In the genomic region with DNA sequence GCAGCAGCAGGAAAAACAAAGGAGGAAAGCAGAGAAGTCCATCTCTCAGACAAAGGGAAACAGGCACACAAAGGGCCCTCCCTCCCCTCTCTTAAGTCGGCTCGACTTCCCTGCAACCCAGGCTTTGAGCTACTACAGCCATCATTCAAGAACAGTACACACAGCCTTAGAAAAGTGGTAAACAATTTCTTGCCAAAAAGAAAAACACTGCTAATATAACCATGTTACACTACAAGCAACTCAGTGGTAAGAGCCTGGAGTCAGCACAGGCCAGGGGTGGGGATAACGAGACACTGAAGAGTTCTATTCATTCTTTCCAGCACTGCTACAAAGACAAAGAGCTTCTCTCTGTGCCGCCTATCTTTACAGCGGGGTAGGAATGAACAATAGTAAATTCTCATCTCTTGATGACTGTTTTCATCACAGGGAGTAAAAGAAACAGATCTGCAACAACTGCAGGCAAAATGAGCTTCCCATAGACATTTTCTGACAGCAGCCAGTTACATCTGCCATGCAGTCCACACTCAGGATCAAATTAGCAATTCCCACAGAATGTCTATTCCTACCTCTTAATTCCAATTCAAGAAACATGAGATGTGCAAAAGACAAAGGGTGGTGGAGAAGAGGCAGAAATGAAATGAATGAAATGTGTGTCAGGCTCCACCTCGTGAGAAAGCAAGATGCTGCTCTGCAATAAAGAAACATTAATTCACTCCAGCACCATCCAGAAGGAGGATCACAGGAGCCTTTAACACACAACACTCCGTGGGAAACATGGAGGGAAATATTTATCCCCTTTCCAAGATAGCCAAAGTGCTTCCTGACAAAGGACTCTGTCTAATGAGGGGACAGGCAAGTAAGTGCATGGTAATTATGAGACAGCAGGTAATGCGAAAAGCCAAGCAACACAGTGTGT, we compare ENCODE assay signal across 12 mouse cellular contexts.
DNase-seq lines count a peak whose midpoint lies in the region; ATAC-seq lines count a peak whose summit lies in the region.
"Had no signal": no experiment of that assay in that cellular context is flagged by ENCODE, and none has a peak within 500 bp of the region (broad histone marks: within the 10 kb centered on the region; RNA-seq: fewer than 3 reads in every experiment).

No protein-coding gene starts in this region.

- H3K4me3 ChIP-seq in forebrain, embryonic 12.5 days (replicated peaks) = no peak overlapping the region
- no peak overlapping the region for H3K4me3 ChIP-seq in midbrain, embryonic 11.5 days (ENCODE audit: low read depth, low read length)
- H3K4me3 ChIP-seq: embryonic facial prominence, embryonic 13.5 days; limb, embryonic 15.5 days had no signal

- H3K27me3 ChIP-seq in forebrain, embryonic 12.5 days = no peaks in the 10 kb centered on the region
- no peaks in the 10 kb centered on the region for H3K27me3 ChIP-seq in midbrain, embryonic 11.5 days (ENCODE audit: control insufficient read depth, insufficient read depth, low read length)
- H3K27me3 ChIP-seq: embryonic facial prominence, embryonic 13.5 days; limb, embryonic 15.5 days had no signal

- no peak overlapping the region for H3K9ac ChIP-seq in forebrain, embryonic 12.5 days
- H3K9ac ChIP-seq in midbrain, embryonic 11.5 days (ENCODE audit: low read length) = peak overlapping the region; percentile 56
- H3K9ac ChIP-seq: embryonic facial prominence, embryonic 13.5 days; limb, embryonic 15.5 days had no signal

- H3K4me2 ChIP-seq in forebrain, embryonic 12.5 days = no peak overlapping the region
- H3K4me2 ChIP-seq in midbrain, embryonic 11.5 days = no peak overlapping the region
- H3K4me2 ChIP-seq: embryonic facial prominence, embryonic 13.5 days; limb, embryonic 15.5 days had no signal

- 17% methylated on average over 8 of the region's 8 CpGs for WGBS in forebrain, embryonic 12.5 days
- WGBS in midbrain, embryonic 11.5 days = 20% methylated on average over 8 of the region's 8 CpGs

- no peaks in the 10 kb centered on the region for H3K36me3 ChIP-seq in forebrain, embryonic 12.5 days (replicated peaks)
- no peaks in the 10 kb centered on the region for H3K36me3 ChIP-seq in midbrain, embryonic 11.5 days (ENCODE audit: control insufficient read depth, insufficient read depth, low read length)
- H3K36me3 ChIP-seq: embryonic facial prominence, embryonic 13.5 days; limb, embryonic 15.5 days had no signal

- DNase-seq in layer of hippocampus, adult 11-12 months (ENCODE audit: low spot score) = peak; percentile 43
- no peak for DNase-seq in layer of hippocampus, postnatal 25 days (ENCODE audit: extremely low spot score in 1 of 2, low spot score in 1 of 2)
- DNase-seq in midbrain, embryonic 11.5 days (ENCODE audit: low spot score, missing footprints) = peak; percentile 91
- peak; percentile 32 for DNase-seq in retina, embryonic 14.5 days (ENCODE audit: low spot score)
- no peak for DNase-seq in urinary bladder, adult 18-20 months (ENCODE audit: low spot score in 2 of 2)
- no peak for DNase-seq in cerebellum, adult 9-11 months
- DNase-seq: gastrocnemius, postnatal 10 days; lung, postnatal 4 days had no signal

- peak; percentile 79 for ATAC-seq in forebrain, embryonic 12.5 days (ENCODE audit: low FRiP score)
- peak; percentile 72 for ATAC-seq in midbrain, embryonic 11.5 days (ENCODE audit: low FRiP score)
- no peak for ATAC-seq in erythroid progenitor cell, adult 5-6 weeks (replicated peaks; ENCODE audit: low FRiP score, poor library complexity, severe bottlenecking)

- H3K4me1 ChIP-seq in forebrain, embryonic 12.5 days = peaks cover 14% of the 10 kb centered on the region
- peaks cover 7% of the 10 kb centered on the region for H3K4me1 ChIP-seq in midbrain, embryonic 11.5 days (ENCODE audit: control insufficient read depth, insufficient read depth, low read length)
- H3K4me1 ChIP-seq: embryonic facial prominence, embryonic 13.5 days; limb, embryonic 15.5 days had no signal

- peak overlapping the region; percentile 68 for H3K27ac ChIP-seq in forebrain, embryonic 12.5 days
- peak overlapping the region; percentile 15; the same call in 1 of the 2 replicates for H3K27ac ChIP-seq in midbrain, embryonic 11.5 days (ENCODE audit: low read depth, low read length)
- H3K27ac ChIP-seq: embryonic facial prominence, embryonic 13.5 days; limb, embryonic 15.5 days had no signal

- H3K9me3 ChIP-seq in forebrain, embryonic 12.5 days = no peaks in the 10 kb centered on the region
- H3K9me3 ChIP-seq in midbrain, embryonic 11.5 days (ENCODE audit: control insufficient read depth, low read length) = no peaks in the 10 kb centered on the region
- H3K9me3 ChIP-seq: embryonic facial prominence, embryonic 13.5 days; limb, embryonic 15.5 days had no signal

Comparison
In these comparisons a context has a peak if more than half of its experiments do, and no peak if none do; other contexts are left out.
1. DNase-seq: peak in layer of hippocampus, adult 11-12 months (single experiment), midbrain, embryonic 11.5 days (single experiment) and retina, embryonic 14.5 days (single experiment); none in layer of hippocampus, postnatal 25 days (0 of 2), urinary bladder, adult 18-20 months (0 of 2) and cerebellum, adult 9-11 months (single experiment).